Mouse (Mus musculus) liver, embryonic 16.5 days (tissue): ENCODE results near the gene Hist1h1b. TPM values are rescaled to one million over a fixed set of nuclear protein-coding genes. Genes with fewer than 3 reads are reported as not detected.
"Not testable (repeated sequence)": the region's sequence is repeated elsewhere in the genome, so short reads cannot be mapped to it uniquely, and the experiment has no call there.

Source experiments
- ATAC-seq: fragments of 200-750 bp; cut with Nextera tagmentation; 2 replicates; pipeline ENCODE4 v1.8.0; 2017; ENCODE audit warnings: low read depth, mild to moderate bottlenecking, moderate number of reproducible peaks, moderate library complexity
- H3K27ac ChIP-seq: fragments of 300-500 bp; sonication (generic); 2 replicates; pipeline ENCODE4 v1.5.1; 2014; ENCODE audit warnings: mild to moderate bottlenecking, low read length
- H3K27me3 ChIP-seq: fragments of 300-500 bp; sonication (generic); 2 replicates; pipeline ENCODE4 v1.6.1; 2014; ENCODE audit warnings: low read depth, low read length, mixed read lengths; ENCODE audit not compliant: control insufficient read depth, insufficient read depth
- H3K36me3 ChIP-seq: fragments of 300-500 bp; sonication (generic); 2 replicates; pipeline ENCODE4 v1.6.1; 2014; ENCODE audit warnings: mild to moderate bottlenecking; ENCODE audit not compliant: control insufficient read depth, insufficient read depth
- H3K4me1 ChIP-seq: fragments of 300-500 bp; sonication (generic); 2 replicates; pipeline ENCODE4 v1.6.1; 2014; ENCODE audit warnings: low read depth, low read length, mixed read lengths; ENCODE audit not compliant: control insufficient read depth
- H3K4me2 ChIP-seq: fragments of 300-500 bp; sonication (generic); 2 replicates; pipeline ENCODE4 v1.6.1; 2014; ENCODE audit warnings: low read depth, low read length, mixed read lengths
- H3K4me3 ChIP-seq: fragments of 300-500 bp; sonication (generic); 2 replicates; pipeline ENCODE4 v1.5.1; 2014; ENCODE audit warnings: low read depth, mild to moderate bottlenecking, low read length
- H3K9ac ChIP-seq: fragments of 300-500 bp; sonication (generic); 2 replicates; pipeline ENCODE4 v1.6.1; 2014; ENCODE audit warnings: low read depth, low read length
- H3K9me3 ChIP-seq: fragments of 300-500 bp; sonication (generic); replicated peaks from 2 replicates; pipeline ENCODE4 v1.6.1; 2016; ENCODE audit warnings: low read length; ENCODE audit not compliant: control insufficient read depth
- WGBS: fragments of 180-500 bp; shearing (Covaris S2); extraction: QIAGEN DNeasy Blood & Tissue Kit; methylation state at CpG from one replicate; pipeline ENCODE4 v1.1.7; 2014; ENCODE audit not compliant: insufficient replicate concordance; 5-methylcytosine and 5-hydroxymethylcytosine counted together
- microRNA-seq: library from miRNA; unstranded; fragments of <30 nt; microRNA quantifications from one replicate; pipeline ENCODE4, GENCODE M21; 2016
- polyA plus RNA-seq: library from polyadenylated mRNA; unstranded; fragments of >200 nt; fragmentation: Nextera tagmentation; extraction: Ambion mirVana; gene quantifications from 2 replicates; pipeline ENCODE4 v1.2.1, GENCODE M21; 2015

Gene Hist1h1b
- polyA plus RNA-seq, 1 experiment from 2014 or later, result 22.9 TPM

DNA sequence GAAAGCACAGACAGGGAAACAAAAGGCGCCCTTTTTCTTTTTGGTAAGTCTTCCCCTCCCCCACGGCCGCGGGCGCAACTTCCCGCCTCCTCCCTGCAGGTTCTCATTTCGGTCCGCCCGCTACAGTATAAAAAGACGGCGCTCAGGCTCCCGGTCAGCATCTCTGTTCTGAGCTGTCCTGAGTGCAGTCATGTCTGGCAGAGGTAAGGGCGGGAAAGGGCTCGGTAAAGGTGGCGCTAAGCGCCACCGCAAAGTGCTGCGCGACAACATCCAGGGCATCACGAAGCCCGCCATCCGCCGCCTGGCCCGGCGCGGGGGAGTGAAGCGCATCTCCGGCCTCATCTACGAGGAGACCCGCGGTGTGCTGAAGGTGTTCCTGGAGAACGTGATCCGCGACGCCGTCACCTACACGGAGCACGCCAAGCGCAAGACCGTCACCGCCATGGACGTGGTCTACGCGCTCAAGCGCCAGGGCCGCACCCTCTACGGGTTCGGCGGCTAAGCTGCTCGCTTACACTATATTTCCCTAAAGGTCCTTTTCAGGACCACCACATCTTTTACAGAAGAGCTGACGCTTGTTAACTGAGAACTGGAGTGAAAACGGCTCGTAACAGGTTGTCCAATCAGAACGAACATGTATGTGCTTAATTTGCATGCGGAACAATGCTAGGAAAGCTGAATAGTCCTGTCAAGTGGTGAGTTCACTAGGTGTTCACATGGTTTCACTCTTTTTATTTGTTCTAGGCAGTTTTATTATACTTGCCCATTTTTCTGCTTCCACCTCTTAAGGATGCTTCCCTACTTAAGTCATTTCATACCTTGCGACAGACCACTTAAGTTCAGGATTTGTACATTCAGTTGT, 45.3 kb downstream of the Hist1h1b start, which contains the start of gene Hist1h4j:
Hist1h4j (plus strand) TSS at position 159 of the 862 bp plus-strand sequence.
- peak; percentile 90 for ATAC-seq
- H3K4me2 ChIP-seq, result peak within 1 kb of the TSS; percentile 89
- H3K4me3 ChIP-seq, result peak within 1 kb of the TSS; percentile 66
- not testable (repeated sequence) for H3K27me3 ChIP-seq, H3K36me3 ChIP-seq, H3K9me3 ChIP-seq
- peaks cover 18% of the 10 kb centered on the region for H3K4me1 ChIP-seq
- peak within 1 kb of the TSS; percentile 82 for H3K9ac ChIP-seq
- peak within 1 kb of the TSS; percentile 96 for H3K27ac ChIP-seq
- WGBS, result under 1% methylated on average over 41 of the region's 56 CpGs

DNA sequence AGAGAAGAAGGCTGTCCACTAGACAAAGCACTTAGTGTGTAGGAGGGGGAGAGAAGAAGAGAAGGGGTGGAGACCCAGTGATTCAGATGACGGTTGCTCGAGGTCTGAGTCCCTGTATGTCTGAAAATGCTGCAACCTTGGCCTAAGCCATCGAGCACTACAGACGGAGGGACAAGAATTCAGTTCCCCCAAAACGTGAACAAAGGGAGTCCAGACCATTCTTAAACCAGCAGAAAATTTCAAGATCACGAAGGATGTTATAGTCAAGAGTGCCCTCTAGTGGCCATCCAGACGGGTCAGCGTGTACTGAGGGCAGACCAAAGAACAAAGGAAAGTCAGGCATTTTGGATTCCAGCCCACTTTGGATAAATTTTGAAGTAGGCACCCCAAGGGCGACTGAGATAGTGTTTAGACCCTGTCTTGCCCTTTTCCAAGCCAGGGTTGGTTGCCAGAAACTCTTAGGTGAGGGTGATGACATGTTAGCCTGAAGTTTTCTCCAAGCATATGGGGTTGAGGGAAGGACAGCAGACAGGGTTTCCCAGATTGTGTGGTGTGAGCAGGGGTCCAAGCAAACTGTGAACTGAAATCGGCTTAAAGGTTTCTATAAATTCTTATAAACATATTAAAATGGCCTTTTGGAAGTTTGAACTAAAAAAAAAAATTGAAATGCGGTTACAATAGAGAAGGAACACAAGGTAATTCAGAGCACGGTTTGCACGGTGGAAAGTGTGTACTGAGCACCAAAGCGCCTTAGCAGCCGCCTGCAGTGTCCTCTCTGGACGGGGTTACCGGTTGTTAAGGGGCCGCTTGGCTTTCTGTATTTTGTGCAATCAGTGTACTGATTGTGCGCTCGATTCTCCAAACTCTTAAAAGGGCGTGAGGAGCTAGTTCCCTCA, 46.2 kb downstream of the Hist1h1b start:
- Histone ChIP-seq H3K36me3 (no peaks in the 10 kb centered on the region), H3K4me3 (peak overlapping the region; percentile 66), H3K27ac (peak overlapping the region; percentile 96), H3K9me3 (no peaks in the 10 kb centered on the region), H3K4me1 (peaks cover 18% of the 10 kb centered on the region), H3K27me3 (no peaks in the 10 kb centered on the region), H3K4me2 (peak overlapping the region; percentile 89), H3K9ac (peak overlapping the region; percentile 82)
- under 1% methylated on average over 21 of the region's 21 CpGs for WGBS
- ATAC-seq, result peak; percentile 50

DNA sequence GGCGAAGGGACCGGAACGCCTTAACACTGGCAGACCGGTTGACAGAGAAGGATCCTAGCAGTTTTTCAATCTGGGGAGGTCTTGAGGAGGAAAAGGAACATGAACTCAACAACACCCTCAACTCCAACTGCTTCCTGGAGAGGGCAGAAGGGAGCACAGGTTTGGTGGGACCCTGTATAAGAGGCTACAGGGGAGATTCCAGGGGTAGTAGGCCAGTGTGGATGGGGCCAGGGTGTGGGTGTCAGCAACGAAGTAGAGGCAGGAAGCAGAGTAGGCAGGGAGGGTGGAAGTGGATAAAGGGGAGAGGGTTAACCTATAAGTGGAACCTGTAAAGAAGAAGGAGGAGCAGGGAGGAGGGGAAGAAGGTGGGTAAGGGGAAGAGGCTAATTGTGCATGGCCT, 47.0 kb downstream of the Hist1h1b start:
- H3K4me3 ChIP-seq, result no peak overlapping the region
- H3K36me3 ChIP-seq, result no peaks in the 10 kb centered on the region
- no peak for ATAC-seq
- H3K4me2 ChIP-seq, result no peak overlapping the region; the same call in 1 of the 2 replicates
- no peak overlapping the region for H3K9ac ChIP-seq
- WGBS, result 76% methylated on average over 5 of the region's 5 CpGs
- peaks cover 18% of the 10 kb centered on the region for H3K4me1 ChIP-seq
- H3K9me3 ChIP-seq, result no peaks in the 10 kb centered on the region
- no peak overlapping the region for H3K27ac ChIP-seq
- no peaks in the 10 kb centered on the region for H3K27me3 ChIP-seq

Small RNA genes within 50 kb of the gene (microRNA-seq; reads per million reads assigned to microRNA genes)
- gene Gm19658, result not detected
- not detected for gene Gm44346
- not detected for gene Gm44454

Other genes with a start within 250 kb of the Hist1h1b start
- gene Zkscan8, start 249.5 kb downstream of the Hist1h1b start, polyA plus RNA-seq, result 1.0 and 1.2 TPM in 2 replicates
- gene Olfr1366, start 237.8 kb downstream of the Hist1h1b start, polyA plus RNA-seq, result 0.04 TPM in 1 of 2 replicates, not detected in the other
- not detected in 2 replicates for gene Olfr1535, start 220.7 kb downstream of the Hist1h1b start, polyA plus RNA-seq
- not detected in 2 replicates for gene Olfr1364, start 198.9 kb downstream of the Hist1h1b start, polyA plus RNA-seq
- not detected in 2 replicates for gene Olfr1362, start 166.6 kb downstream of the Hist1h1b start, polyA plus RNA-seq
- gene Olfr11, start 138.1 kb downstream of the Hist1h1b start, polyA plus RNA-seq, result not detected in 2 replicates
- not detected in 2 replicates for gene Olfr1361, start 117.2 kb downstream of the Hist1h1b start, polyA plus RNA-seq
- not detected in 2 replicates for gene Olfr1360, start 103.2 kb downstream of the Hist1h1b start, polyA plus RNA-seq
- gene Olfr1359, start 82.5 kb downstream of the Hist1h1b start, polyA plus RNA-seq, result not detected in 2 replicates
- 3.5 and 6.2 TPM in 2 replicates for gene Hist1h2bl, start 64.5 kb downstream of the Hist1h1b start, polyA plus RNA-seq
- 18.6 and 20.0 TPM in 2 replicates for gene Hist1h2ai, start 64.2 kb downstream of the Hist1h1b start, polyA plus RNA-seq
- 4.4 and 13.9 TPM in 2 replicates for gene Hist1h3h, start 63.0 kb downstream of the Hist1h1b start, polyA plus RNA-seq
- gene Hist1h2bm, start 58.6 kb downstream of the Hist1h1b start, polyA plus RNA-seq, result 5.9 and 9.8 TPM in 2 replicates
- gene Hist1h4j, start 45.6 kb downstream of the Hist1h1b start, polyA plus RNA-seq, result 0.99 and 1.0 TPM in 2 replicates
- gene Hist1h4k, start 30.1 kb downstream of the Hist1h1b start, polyA plus RNA-seq, result 5.0 and 6.3 TPM in 2 replicates
- 40.9 and 50.2 TPM in 2 replicates for gene Hist1h2ak, start 26.8 kb downstream of the Hist1h1b start, polyA plus RNA-seq
- 8.1 and 12.9 TPM in 2 replicates for gene Hist1h2bn, start 26.5 kb downstream of the Hist1h1b start, polyA plus RNA-seq
- 158 and 190 TPM in 2 replicates for gene Hist1h3i, start 2.7 kb upstream of the Hist1h1b start, polyA plus RNA-seq
- gene Hist1h2an, start 6.6 kb upstream of the Hist1h1b start, polyA plus RNA-seq, result 10.1 and 14.1 TPM in 2 replicates
- 3.8 and 7.6 TPM in 2 replicates for gene Hist1h2bp, start 6.8 kb upstream of the Hist1h1b start, polyA plus RNA-seq
- 25.4 and 31.7 TPM in 2 replicates for gene Hist1h2bq, start 29.6 kb upstream of the Hist1h1b start, polyA plus RNA-seq
- 2.1 TPM in 1 of 2 replicates, not detected in the other for gene Hist1h2ao, start 29.8 kb upstream of the Hist1h1b start, polyA plus RNA-seq
- gene Hist1h4m, start 31.1 kb upstream of the Hist1h1b start, polyA plus RNA-seq, result not detected in 2 replicates
- gene Hist1h4n, start 51.6 kb upstream of the Hist1h1b start, polyA plus RNA-seq, result 25.5 and 40.3 TPM in 2 replicates
- 3,914 and 4,206 TPM in 2 replicates for gene Hist1h2ap, start 52.9 kb upstream of the Hist1h1b start, polyA plus RNA-seq
- 24.7 and 33.6 TPM in 2 replicates for gene Hist1h2br, start 53.1 kb upstream of the Hist1h1b start, polyA plus RNA-seq
- gene Zfp184, start 164.5 kb upstream of the Hist1h1b start, polyA plus RNA-seq, result 0.55 and 0.56 TPM in 2 replicates
- gene Pom121l2, start 200.6 kb upstream of the Hist1h1b start, polyA plus RNA-seq, result not detected in 2 replicates
- 0.54 and 0.72 TPM in 2 replicates for gene Prss16, start 229.1 kb upstream of the Hist1h1b start, polyA plus RNA-seq